Mouse (Mus musculus): ENCODE measurements around the gene Suclg2. TPM values are rescaled to one million over a fixed set of nuclear protein-coding genes. Genes with fewer than 3 reads are reported as not detected.

Suclg2 gene
- total and polyA plus RNA-seq, 3 experiments = 29.6 to 73.1 (median 48.4) TPM

- Histone ChIP-seq H3K36me3 (replicated peaks) (no peaks in the 10 kb centered on the region), H3K9me3 (replicated peaks) (no peaks in the 10 kb centered on the region), H3K27me3 (ENCODE audit: insufficient read depth, low read length) (peaks cover 6% of the 10 kb centered on the region), H3K4me1 (ENCODE audit: insufficient read depth, low read depth, low read length) (0 out of 2 replicates have a peak, but pooled peaks cover 7% of the 10 kb centered on the region), H3K4me3 (ENCODE audit: low read depth, low read length) (no peak overlapping the region)
- ATAC-seq (ENCODE audit: extremely low read depth, insufficient number of reproducible peaks, low FRiP score, poor library complexity, severe bottlenecking) (no peak), DNase-seq (ENCODE audit: low spot score) (no peak)
- TF ChIP-seq POLR2AphosphoS5 (IDR thresholded peaks at IDR 0.05; ENCODE audit: insufficient replicate concordance, low read depth, low read length) (no peak), GATA1 (IDR thresholded peaks at IDR 0.05; ENCODE audit: borderline replicate concordance, low read length) (no peak), GATA2 (IDR thresholded peaks at IDR 0.05; ENCODE audit: borderline replicate concordance, low read depth, low read length) (no peak), TAL1 (conservative IDR thresholded peaks at IDR 0.05; ENCODE audit: low read depth, low read length) (no peak), CTCF (IDR thresholded peaks at IDR 0.05; ENCODE audit: low read depth, low read length) (no peak)
Observed at GRCm38 (mm10) chr6:95725281-95725680, 6.7 kb upstream of the Suclg2 start.

GRCm38 (mm10) chr6:95723361-95723760, 4.8 kb upstream of the Suclg2 start:
- DNase-seq (ENCODE audit: low spot score) (no peak), ATAC-seq (ENCODE audit: extremely low read depth, insufficient number of reproducible peaks, low FRiP score, poor library complexity, severe bottlenecking) (no peak)
- no peaks in the 10 kb centered on the region for H3K9me3 ChIP-seq (replicated peaks)
- H3K27me3 ChIP-seq (ENCODE audit: insufficient read depth, low read length) = peaks cover 6% of the 10 kb centered on the region
- peaks cover 13% of the 10 kb centered on the region for H3K4me1 ChIP-seq (ENCODE audit: insufficient read depth, low read depth, low read length)
- no peaks in the 10 kb centered on the region for H3K36me3 ChIP-seq (replicated peaks)
- TF ChIP-seq TAL1 (conservative IDR thresholded peaks at IDR 0.05; ENCODE audit: low read depth, low read length) (no peak), POLR2AphosphoS5 (IDR thresholded peaks at IDR 0.05; ENCODE audit: insufficient replicate concordance, low read depth, low read length) (no peak), GATA2 (IDR thresholded peaks at IDR 0.05; ENCODE audit: borderline replicate concordance, low read depth, low read length) (no peak), CTCF (IDR thresholded peaks at IDR 0.05; ENCODE audit: low read depth, low read length) (no peak), GATA1 (IDR thresholded peaks at IDR 0.05; ENCODE audit: borderline replicate concordance, low read length) (no peak)
- no peak overlapping the region for H3K4me3 ChIP-seq (ENCODE audit: low read depth, low read length)

GRCm38 (mm10) chr6:95719791-95720190, 1.2 kb upstream of the Suclg2 start:
- peaks cover 6% of the 10 kb centered on the region for H3K27me3 ChIP-seq (ENCODE audit: insufficient read depth, low read length)
- peaks cover 35% of the 10 kb centered on the region for H3K4me1 ChIP-seq (ENCODE audit: insufficient read depth, low read depth, low read length)
- no peak for DNase-seq (ENCODE audit: low spot score)
- ATAC-seq (ENCODE audit: extremely low read depth, insufficient number of reproducible peaks, low FRiP score, poor library complexity, severe bottlenecking) = no peak
- no peaks in the 10 kb centered on the region for H3K9me3 ChIP-seq (replicated peaks)
- TF ChIP-seq CTCF (IDR thresholded peaks at IDR 0.05; ENCODE audit: low read depth, low read length) = no peak
- no peak for TF ChIP-seq POLR2AphosphoS5 (IDR thresholded peaks at IDR 0.05; ENCODE audit: insufficient replicate concordance, low read depth, low read length)
- no peak for TF ChIP-seq GATA2 (IDR thresholded peaks at IDR 0.05; ENCODE audit: borderline replicate concordance, low read depth, low read length)
- no peak for TF ChIP-seq TAL1 (conservative IDR thresholded peaks at IDR 0.05; ENCODE audit: low read depth, low read length)
- no peak for TF ChIP-seq GATA1 (IDR thresholded peaks at IDR 0.05; ENCODE audit: borderline replicate concordance, low read length)
- peaks cover 17% of the 10 kb centered on the region for H3K36me3 ChIP-seq (replicated peaks)
- H3K4me3 ChIP-seq (ENCODE audit: low read depth, low read length) = no peak overlapping the region

- ATAC-seq (ENCODE audit: extremely low read depth, insufficient number of reproducible peaks, low FRiP score, poor library complexity, severe bottlenecking) (peak; percentile 22; the same call in 1 of the 2 replicates), DNase-seq (ENCODE audit: low spot score) (no peak)
- Histone ChIP-seq H3K4me1 (ENCODE audit: insufficient read depth, low read depth, low read length) (peaks cover 35% of the 10 kb centered on the region), H3K27me3 (ENCODE audit: insufficient read depth, low read length) (peaks cover 3% of the 10 kb centered on the region), H3K9me3 (replicated peaks) (no peaks in the 10 kb centered on the region), H3K36me3 (replicated peaks) (peaks cover 25% of the 10 kb centered on the region), H3K4me3 (ENCODE audit: low read depth, low read length) (peak overlapping the region; percentile 90; the same call in 1 of the 2 replicates)
- TF ChIP-seq GATA1 (IDR thresholded peaks at IDR 0.05; ENCODE audit: borderline replicate concordance, low read length) = no peak
- TF ChIP-seq GATA2 (IDR thresholded peaks at IDR 0.05; ENCODE audit: borderline replicate concordance, low read depth, low read length) = no peak
- no peak for TF ChIP-seq TAL1 (conservative IDR thresholded peaks at IDR 0.05; ENCODE audit: low read depth, low read length)
- no peak for TF ChIP-seq POLR2AphosphoS5 (IDR thresholded peaks at IDR 0.05; ENCODE audit: insufficient replicate concordance, low read depth, low read length)
- TF ChIP-seq CTCF (IDR thresholded peaks at IDR 0.05; ENCODE audit: low read depth, low read length) = no peak
Observed at GRCm38 (mm10) chr6:95718969-95719333, 351 bp upstream of the Suclg2 start.

GRCm38 (mm10) chr6:95717071-95717470, 1.5 kb downstream of the Suclg2 start:
- Histone ChIP-seq H3K4me3 (ENCODE audit: low read depth, low read length) (no peak overlapping the region), H3K9me3 (replicated peaks) (no peaks in the 10 kb centered on the region), H3K36me3 (replicated peaks) (peaks cover 41% of the 10 kb centered on the region), H3K27me3 (ENCODE audit: insufficient read depth, low read length) (no peaks in the 10 kb centered on the region), H3K4me1 (ENCODE audit: insufficient read depth, low read depth, low read length) (peaks cover 35% of the 10 kb centered on the region)
- ATAC-seq (ENCODE audit: extremely low read depth, insufficient number of reproducible peaks, low FRiP score, poor library complexity, severe bottlenecking) = no peak
- TF ChIP-seq GATA2 (IDR thresholded peaks at IDR 0.05; ENCODE audit: borderline replicate concordance, low read depth, low read length) = no peak
- no peak for DNase-seq (ENCODE audit: low spot score)

GRCm38 (mm10) chr6:95716476-95716875, 2.1 kb downstream of the Suclg2 start:
- TF ChIP-seq POLR2AphosphoS5 (IDR thresholded peaks at IDR 0.05; ENCODE audit: insufficient replicate concordance, low read depth, low read length) (no peak), GATA2 (IDR thresholded peaks at IDR 0.05; ENCODE audit: borderline replicate concordance, low read depth, low read length) (no peak), TAL1 (conservative IDR thresholded peaks at IDR 0.05; ENCODE audit: low read depth, low read length) (no peak), CTCF (IDR thresholded peaks at IDR 0.05; ENCODE audit: low read depth, low read length) (no peak), GATA1 (IDR thresholded peaks at IDR 0.05; ENCODE audit: borderline replicate concordance, low read length) (no peak)
- Histone ChIP-seq H3K36me3 (replicated peaks) (peaks cover 47% of the 10 kb centered on the region), H3K9me3 (replicated peaks) (no peaks in the 10 kb centered on the region), H3K27me3 (ENCODE audit: insufficient read depth, low read length) (no peaks in the 10 kb centered on the region), H3K4me1 (ENCODE audit: insufficient read depth, low read depth, low read length) (peaks cover 35% of the 10 kb centered on the region), H3K4me3 (ENCODE audit: low read depth, low read length) (no peak overlapping the region)
- DNase-seq (ENCODE audit: low spot score) = no peak
- no peak for ATAC-seq (ENCODE audit: extremely low read depth, insufficient number of reproducible peaks, low FRiP score, poor library complexity, severe bottlenecking)

GRCm38 (mm10) chr6:95713245-95713644, 5.4 kb downstream of the Suclg2 start:
- H3K36me3 ChIP-seq (replicated peaks) = peaks cover 73% of the 10 kb centered on the region
- H3K27me3 ChIP-seq (ENCODE audit: insufficient read depth, low read length) = no peaks in the 10 kb centered on the region
- DNase-seq (ENCODE audit: low spot score) (no peak), ATAC-seq (ENCODE audit: extremely low read depth, insufficient number of reproducible peaks, low FRiP score, poor library complexity, severe bottlenecking) (no peak)
- no peak overlapping the region for H3K4me3 ChIP-seq (ENCODE audit: low read depth, low read length)
- no peaks in the 10 kb centered on the region for H3K9me3 ChIP-seq (replicated peaks)
- peaks cover 24% of the 10 kb centered on the region for H3K4me1 ChIP-seq (ENCODE audit: insufficient read depth, low read depth, low read length)
- no peak for TF ChIP-seq GATA2 (IDR thresholded peaks at IDR 0.05; ENCODE audit: borderline replicate concordance, low read depth, low read length)
- TF ChIP-seq TAL1 (conservative IDR thresholded peaks at IDR 0.05; ENCODE audit: low read depth, low read length) = no peak
- TF ChIP-seq POLR2AphosphoS5 (IDR thresholded peaks at IDR 0.05; ENCODE audit: insufficient replicate concordance, low read depth, low read length) = no peak
- no peak for TF ChIP-seq GATA1 (IDR thresholded peaks at IDR 0.05; ENCODE audit: borderline replicate concordance, low read length)
- no peak for TF ChIP-seq CTCF (IDR thresholded peaks at IDR 0.05; ENCODE audit: low read depth, low read length)
